Mouse (Mus musculus) left cerebral cortex, postnatal 4 days (tissue): ENCODE measurements at regions not wholly inside any gene's neighbourhood (a gene's known extent, or its start where the extent isn't known, plus 50 kb on each side); places are given as distances from the start of the nearest gene placed in this dataset.

Source experiments
- DNase-seq: peaks from one replicate; pipeline ENCODE4 v3.0.0-alpha.2; 2022
- intact Hi-C: fragments of 180-260 bp; cut with DNase I; formaldehyde crosslinking; loops from one replicate; pipeline ENCODE4 v1.15.1; 2025

DNA sequence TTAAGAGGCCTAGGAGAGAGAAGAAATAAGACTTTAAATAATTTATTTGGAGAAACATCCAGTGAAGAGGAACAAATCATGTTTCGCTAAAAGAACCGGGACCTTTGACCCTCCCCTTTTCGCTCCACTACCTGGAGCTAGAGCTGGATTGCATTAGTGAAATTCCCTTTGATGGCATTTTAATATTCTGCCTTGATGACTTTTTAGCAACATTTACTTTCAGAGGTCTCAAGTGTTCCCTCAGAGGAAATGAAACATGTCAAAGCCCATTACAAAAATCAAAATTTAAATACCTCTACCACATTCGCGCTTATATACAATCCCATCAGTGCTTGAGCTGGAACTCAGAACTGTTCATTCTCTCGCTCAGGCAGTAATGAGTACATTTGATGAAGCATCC, 297.0 kb upstream of the Gm10295 start:
- DNase-seq, result no peak
- intact Hi-C loops, result no loop called here

DNA sequence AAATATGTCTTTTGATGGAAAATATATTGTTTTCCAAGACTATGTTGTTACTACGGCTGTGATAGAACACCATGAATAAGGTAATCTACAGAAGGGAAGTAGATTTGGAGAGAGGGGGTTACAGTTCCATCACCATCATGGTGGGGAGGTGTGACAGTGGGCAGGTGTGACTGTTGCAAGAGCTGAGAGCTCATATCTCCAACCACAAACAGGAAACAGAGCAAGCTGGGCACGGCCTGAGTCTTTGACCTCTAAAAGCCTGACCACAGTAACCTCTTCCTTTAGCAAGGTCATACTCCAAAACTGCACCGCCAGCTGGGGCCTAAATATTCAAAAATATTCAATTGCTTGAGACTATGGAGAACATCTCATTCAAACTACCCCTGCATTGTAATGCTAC, 295.7 kb upstream of the Gm10295 start:
- intact Hi-C loops, result no loop called here

DNA sequence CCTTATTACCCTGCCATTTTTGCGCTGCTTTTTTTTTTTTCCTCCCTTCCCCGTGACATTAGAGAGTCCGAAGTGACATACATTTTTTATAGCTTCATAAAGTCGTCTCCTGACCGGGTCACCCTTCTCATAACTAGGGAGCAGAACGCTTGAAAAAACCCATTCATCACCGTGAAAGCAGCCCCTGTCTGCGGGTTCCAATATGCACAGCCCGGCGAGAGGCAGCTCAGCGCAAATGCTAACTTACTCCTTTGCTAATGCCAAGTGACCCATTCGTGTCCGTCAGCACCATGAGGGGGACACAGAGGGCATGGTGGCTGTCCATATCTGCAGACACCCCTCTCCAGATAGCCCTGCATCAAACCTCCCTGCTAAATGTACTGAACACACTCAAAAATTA, 271.8 kb upstream of the Gm10295 start:
- intact Hi-C loops, result no loop called here
- peak; percentile 3 for DNase-seq

More for the DNA sequence above, 295.7 kb upstream of the Gm10295 start:
- no peak for DNase-seq

DNA sequence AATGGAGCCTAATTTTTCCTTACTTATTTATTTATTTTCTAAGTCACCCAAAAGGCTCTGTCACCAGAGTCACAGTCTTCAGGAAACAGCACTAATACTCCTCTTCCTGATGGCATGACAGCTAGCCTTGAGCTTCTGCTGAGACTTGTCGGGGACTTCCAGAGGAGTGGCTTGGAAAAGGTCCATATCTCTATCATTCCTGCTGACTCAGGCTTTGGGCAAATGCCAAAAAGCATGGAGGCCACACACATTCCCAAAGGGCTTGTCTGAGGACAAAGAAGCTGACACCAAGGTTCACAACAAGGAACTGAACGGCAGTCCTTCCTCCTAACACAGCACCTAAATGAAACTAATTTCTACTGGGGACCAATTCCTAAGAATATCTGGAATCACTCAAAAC, 251.9 kb upstream of the Gm10295 start:
- DNase-seq, result peak; percentile 11
- intact Hi-C loops, result no loop called here

DNA sequence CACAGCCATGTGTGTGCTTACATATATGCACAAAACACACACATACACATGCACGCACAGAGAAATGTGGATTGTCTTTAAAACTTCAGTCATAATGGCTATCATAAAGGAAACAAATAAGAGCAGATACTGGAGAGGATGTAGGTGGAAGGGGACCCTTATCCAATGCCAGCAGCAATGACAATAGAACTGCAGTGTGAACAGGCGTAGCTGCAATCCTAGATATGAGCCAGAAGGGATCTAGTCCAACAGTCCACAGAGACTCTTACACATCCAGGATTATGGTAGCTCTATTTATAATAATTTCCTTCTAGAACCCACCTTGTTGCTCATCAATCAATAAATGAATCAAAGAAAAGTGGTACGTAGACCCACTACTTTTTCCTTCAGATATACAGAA, 245.5 kb upstream of the Gm10295 start:
- intact Hi-C loops, result no loop called here
- DNase-seq, result no peak

DNA sequence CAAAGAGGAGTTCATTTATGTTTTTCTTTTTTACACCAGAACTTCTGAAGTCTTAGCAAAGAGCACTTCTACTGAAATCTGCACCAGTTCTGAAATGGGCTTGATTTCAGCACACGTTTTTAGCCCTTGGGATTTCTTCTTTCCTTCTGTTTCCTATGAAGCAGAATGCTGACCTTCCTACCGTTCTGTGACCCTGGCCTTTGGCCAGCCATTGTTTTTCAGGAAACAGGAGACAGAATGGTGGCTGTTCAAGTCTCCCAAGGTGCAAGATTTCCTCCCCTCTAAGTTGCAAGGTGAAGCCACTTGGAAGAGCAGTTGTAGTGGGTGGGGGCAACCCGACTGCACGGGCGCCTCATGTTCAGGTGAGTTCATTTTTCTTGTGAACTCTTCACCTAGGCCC, 236.3 kb upstream of the Gm10295 start:
- no peak for DNase-seq
- intact Hi-C loops, result no loop called here

GRCm38 (mm10) chr7:71583443-71584055, 232.3 kb upstream of the Gm10295 start:
- no peak for DNase-seq
- intact Hi-C loops, result no loop called here

DNA sequence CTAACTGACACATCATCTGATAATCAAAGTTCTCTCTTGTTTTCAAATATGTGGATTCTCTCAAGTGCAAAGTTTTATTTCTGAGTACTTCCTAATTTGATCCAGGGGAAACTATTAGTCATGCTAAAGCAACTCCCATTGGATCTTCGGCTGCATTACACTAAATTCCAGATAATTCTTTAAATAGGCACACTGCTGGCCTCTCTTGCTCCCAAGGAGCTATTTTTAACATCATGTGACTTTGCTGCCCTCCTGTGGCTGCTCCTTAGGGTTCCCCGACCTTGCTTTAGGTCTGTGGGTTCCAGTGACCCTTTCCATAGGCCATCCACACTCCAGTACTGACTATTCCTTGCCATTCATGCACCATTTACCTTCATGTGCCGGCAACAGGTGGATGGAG, 230.5 kb upstream of the Gm10295 start:
- intact Hi-C loops, result no loop called here
- DNase-seq, result peak; percentile 8

- intact Hi-C loops, result no loop called here
- no peak for DNase-seq
Observed at GRCm38 (mm10) chr7:71560296-71560936, 209.1 kb upstream of the Gm10295 start.

DNA sequence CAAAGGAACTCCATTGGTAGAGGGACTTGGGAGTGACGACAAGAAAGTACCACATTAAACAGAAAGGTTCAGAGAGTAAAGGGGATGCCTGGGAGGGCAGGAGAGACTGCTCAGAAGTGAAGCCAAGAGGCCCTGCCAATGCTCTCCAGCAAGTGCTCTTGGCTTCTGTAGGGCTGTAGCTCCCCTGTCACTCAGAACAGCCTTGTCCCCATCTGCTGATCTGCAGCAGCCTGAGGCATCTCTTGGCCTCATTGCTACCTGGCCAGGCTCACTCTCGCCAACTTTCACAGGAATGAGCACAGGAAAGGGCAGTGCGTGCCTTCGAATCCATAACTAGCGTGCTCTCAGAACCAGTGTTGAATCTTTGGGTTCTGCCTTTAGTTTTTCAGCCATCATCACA, 205.2 kb upstream of the Gm10295 start:
- intact Hi-C loops, result no loop called here
- peak; percentile 29 for DNase-seq

DNA sequence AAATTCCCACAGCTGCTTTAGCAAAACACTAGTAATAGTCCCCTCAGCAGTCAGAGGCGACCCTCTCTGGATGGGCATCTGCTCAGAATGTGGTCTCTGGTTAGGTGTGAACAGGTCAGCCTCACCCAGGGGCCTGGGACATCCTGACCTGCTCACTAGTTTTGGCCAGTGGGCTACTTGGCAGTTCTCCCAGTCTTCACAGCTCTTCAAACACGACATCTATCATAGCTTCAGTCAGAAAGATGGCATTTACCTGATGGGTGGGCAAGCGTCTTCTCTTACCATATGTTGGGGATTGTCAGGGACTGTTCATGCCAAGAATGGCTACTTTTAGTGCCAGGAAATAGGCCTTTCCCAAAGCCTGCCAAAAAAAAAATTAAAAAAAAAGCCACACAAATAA, 204.2 kb upstream of the Gm10295 start:
- DNase-seq, result peak; percentile 53
- intact Hi-C loops, result no loop called here

- intact Hi-C loops, result no loop called here
- DNase-seq, result no peak
Observed at GRCm38 (mm10) chr7:71546606-71547213, 195.4 kb upstream of the Gm10295 start.

DNA sequence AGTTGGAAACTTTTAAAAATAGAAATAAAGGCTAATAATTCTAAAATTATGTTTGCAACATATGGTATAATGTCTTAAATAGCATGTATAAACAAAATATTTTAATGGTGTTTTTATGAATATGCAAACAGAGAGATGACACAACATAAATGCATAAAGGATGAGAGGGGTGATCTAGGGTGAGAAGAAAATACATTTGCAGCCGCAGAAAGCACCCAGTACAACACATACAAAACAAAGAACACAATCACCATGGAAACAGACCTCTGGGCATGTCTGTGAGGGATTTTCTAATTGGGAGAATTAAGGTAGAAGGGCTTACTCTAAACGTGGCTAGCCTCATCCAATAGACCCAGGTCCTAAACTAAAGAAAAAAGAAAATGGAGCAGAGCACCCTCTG, 190.2 kb upstream of the Gm10295 start:
- no peak for DNase-seq
- intact Hi-C loops, result no loop called here

DNA sequence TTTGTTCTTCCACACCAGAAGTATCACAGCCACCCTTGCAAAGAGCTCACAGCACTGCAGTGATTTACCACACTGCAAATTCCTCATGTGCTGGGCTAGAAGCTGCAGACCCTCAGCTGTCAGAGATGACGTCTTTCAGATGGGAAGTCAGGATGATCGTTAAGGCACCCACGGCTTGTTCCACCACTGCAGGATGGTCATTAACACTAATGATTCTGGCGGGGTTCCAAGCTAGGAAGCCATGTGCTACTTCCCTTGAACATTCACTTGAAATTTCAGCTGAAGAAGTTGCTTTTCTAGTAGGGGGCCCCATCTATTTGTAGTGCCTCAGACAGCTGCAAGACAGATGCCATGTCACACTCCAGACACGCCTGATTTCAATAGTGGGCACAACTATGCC, 181.8 kb upstream of the Gm10295 start:
- intact Hi-C loops, result no loop called here
- no peak for DNase-seq

DNA sequence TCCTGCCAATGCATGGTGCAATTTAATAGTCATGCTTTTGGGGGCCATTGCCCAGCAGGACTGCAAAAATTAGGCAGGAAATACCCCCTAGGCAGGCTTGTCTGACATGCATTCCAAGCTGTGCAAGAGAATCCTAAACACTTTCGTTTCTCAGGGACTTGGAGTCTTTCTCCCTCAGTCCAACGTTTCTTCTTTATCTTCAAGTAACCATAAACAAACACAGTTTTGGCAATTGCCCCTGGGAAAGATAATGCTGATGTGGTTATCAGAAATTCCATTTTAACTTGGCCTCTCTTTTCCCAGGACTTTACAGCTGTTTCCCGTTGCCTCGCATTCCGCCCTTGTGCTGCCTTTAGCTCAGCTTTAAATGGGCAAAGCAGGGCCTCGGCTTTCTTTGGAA, 180.2 kb upstream of the Gm10295 start:
- intact Hi-C loops, result no loop called here
- DNase-seq, result no peak

DNA sequence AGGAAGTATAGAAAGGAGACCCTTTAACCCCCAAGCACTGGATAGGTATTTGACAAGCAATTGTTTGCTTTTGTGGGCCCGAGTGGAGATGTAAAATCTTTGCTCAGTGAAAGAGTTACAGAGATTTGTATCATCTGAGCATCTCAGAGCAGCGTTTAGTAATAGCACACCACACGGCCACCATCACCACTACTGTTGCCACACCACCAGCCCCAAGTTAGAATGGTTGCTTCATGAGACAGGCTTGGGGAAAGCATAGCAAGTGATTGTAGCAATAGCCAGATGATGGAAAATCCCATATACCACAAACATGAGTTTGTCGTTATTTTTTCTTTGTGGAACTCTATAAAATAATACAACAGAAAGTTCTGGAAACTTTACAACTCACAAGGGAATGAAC, 179.6 kb upstream of the Gm10295 start:
- intact Hi-C loops, result no loop called here
- DNase-seq, result no peak

- DNase-seq, result no peak
- intact Hi-C loops, result no loop called here
Observed at GRCm38 (mm10) chr7:71526152-71526551, 174.9 kb upstream of the Gm10295 start.

DNA sequence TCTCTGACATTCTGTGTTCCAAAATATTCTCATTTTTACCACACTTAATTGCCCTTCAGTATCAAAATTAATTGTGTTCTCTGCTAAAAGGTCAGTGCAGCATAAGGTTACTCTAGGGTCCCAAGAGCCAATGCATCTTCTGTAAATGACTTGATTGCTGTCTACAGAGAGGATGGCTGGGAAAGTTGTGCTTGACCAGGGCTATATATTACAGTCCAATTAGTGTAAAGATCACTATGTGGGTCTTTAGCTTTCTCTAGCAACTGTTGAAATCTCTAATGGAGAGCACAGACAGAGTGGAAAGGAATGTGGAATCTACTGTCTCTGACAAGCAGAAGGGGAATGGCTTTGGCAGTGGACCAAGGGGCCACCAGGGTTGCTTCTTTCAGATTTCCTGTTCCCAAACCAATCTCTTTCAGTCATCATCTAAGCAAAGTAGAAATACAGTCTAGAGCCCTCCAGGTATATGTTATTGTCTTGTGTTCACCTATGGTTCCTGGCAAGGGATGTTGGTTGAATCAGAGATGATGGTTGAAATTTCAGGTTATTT, 173.4 kb upstream of the Gm10295 start:
- intact Hi-C loops, result no loop called here
- DNase-seq, result no peak

DNA sequence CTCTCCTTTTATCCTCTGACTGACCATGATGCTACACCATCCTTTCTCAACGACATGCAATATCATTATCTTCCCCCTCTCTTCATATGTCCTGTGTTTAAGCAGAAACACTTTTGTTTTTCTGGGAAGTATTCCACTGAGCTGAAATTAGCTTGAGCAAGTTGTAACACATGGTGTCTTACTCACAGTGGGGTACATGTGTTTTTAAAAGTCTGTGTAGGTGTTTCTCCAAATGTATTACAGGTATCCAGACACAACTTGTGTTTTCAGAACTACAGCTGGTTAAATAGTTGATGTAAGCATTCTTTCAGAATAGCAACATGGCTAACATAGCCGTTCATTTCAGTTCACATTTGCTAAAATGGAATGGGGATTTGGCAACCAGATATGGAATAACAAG, 172.8 kb upstream of the Gm10295 start:
- DNase-seq, result no peak
- intact Hi-C loops, result no loop called here

DNA sequence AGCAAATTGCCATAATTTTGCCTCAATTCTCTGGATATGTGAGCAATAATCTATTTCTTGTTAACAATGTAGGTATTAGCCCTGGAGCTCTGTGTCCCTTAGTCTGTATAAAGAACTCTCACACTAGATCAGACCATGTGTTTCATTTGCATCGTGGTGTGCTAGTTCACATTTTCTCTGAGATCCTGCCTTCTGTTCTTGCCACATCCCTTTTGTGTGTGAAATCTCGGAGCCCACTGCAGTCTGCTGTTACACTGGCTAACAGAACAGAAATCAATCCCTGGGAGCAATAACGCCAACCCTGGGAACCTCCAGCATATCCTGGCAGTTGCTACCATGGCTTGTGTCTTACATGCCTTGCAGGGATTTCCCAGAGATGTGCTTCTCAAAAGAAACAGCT, 156.1 kb upstream of the Gm10295 start:
- intact Hi-C loops, result no loop called here
- peak; percentile 3 for DNase-seq

DNA sequence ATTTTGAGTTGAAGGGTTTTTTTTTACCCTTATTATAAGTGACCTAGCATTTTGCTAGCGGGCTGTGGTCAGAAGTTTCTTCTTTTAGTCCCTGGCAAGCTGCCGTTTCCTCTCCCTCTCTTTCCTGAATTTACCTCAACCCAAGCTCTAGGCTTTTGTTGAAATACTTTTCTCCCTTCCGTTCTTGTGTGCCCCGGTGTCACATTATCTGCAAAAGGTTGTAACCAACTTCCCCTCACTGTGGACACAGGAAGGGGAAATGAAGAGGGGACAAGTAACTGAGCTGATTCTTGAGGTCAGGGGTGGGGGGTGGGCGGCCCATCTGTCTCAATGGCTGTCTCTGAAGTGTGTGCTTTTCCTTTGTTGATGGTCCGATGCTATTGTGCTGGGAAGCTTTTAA, 149.4 kb upstream of the Gm10295 start:
- DNase-seq, result no peak
- intact Hi-C loops, result no loop called here

DNA sequence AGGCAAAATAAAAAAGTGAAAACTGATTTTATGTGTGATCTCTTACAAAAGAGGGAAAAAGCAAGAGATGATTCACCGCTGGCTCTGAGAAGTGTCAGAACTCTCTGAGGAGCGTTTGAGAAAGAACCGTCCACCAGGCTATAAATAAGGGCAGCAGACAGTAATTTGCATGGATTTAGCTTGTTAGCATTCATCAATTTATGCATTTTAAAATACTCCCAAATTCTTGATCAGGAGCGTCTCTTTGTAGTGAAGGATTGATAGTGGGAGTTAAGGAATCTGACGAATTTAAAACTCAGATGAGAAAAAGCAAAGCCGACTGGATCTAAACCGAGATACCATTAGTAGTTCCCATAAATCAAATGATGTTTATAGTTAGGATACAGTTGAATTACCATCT, 146.8 kb upstream of the Gm10295 start:
- intact Hi-C loops, result no loop called here

More for the DNA sequence above, 146.8 kb upstream of the Gm10295 start:
- DNase-seq, result no peak
